Mouse (Mus musculus) forebrain, postnatal 0 days (tissue): ENCODE results near the gene Serpina7. TPM values are rescaled to one million over a fixed set of nuclear protein-coding genes. Genes with fewer than 3 reads are reported as not detected.

Source experiments
- ATAC-seq: fragments of 200-750 bp; cut with Nextera tagmentation; 2 replicates; pipeline ENCODE4 v1.8.0; 2017; ENCODE audit warnings: mild to moderate bottlenecking, moderate library complexity
- DNase-seq: peaks from one replicate; pipeline ENCODE4 v3.0.0-alpha.2; 2015
- H3K27ac ChIP-seq: fragments of 300-500 bp; sonication (generic); 2 replicates; pipeline ENCODE4 v1.5.1; 2014; ENCODE audit warnings: low read depth, mild to moderate bottlenecking, antibody characterized with exemption, low read length, moderate library complexity, mixed read lengths
- H3K27me3 ChIP-seq: fragments of 300-500 bp; sonication (generic); 2 replicates; pipeline ENCODE4 v1.6.1; 2014; ENCODE audit warnings: mild to moderate bottlenecking, low read length, mixed read lengths; ENCODE audit not compliant: insufficient read depth
- H3K36me3 ChIP-seq: fragments of 300-500 bp; sonication (generic); 2 replicates; pipeline ENCODE4 v1.6.1; 2014; ENCODE audit warnings: mild to moderate bottlenecking, moderate library complexity; ENCODE audit not compliant: insufficient read depth
- H3K4me1 ChIP-seq: fragments of 300-500 bp; sonication (generic); 2 replicates; pipeline ENCODE4 v1.6.1; 2014; ENCODE audit warnings: antibody characterized with exemption; ENCODE audit not compliant: insufficient read depth
- H3K4me2 ChIP-seq: fragments of 300-500 bp; sonication (generic); 2 replicates; pipeline ENCODE4 v1.6.1; 2014; ENCODE audit warnings: low read depth, mild to moderate bottlenecking, moderate library complexity
- H3K4me3 ChIP-seq: fragments of 300-500 bp; sonication (generic); 2 replicates; pipeline ENCODE4 v1.5.1; 2014; ENCODE audit warnings: low read depth, low read length, mixed read lengths
- H3K9ac ChIP-seq: fragments of 300-500 bp; sonication (generic); 2 replicates; pipeline ENCODE4 v1.6.1; 2014; ENCODE audit warnings: mild to moderate bottlenecking
- H3K9me3 ChIP-seq: fragments of 300-500 bp; sonication (generic); 2 replicates; pipeline ENCODE4 v1.6.1; 2016; ENCODE audit warnings: low read length
- CTCF ChIP-seq: sonication (generic); IDR thresholded peaks from 2 replicates; pipeline ENCODE4 v1.5.1; 2016; ENCODE audit warnings: antibody characterized with exemption, control low read depth, low read depth
- WGBS: fragments of 180-500 bp; shearing (Covaris S2); extraction: QIAGEN DNeasy Blood & Tissue Kit; methylation state at CpG from one replicate; pipeline ENCODE4 v1.1.7; 2014; 5-methylcytosine and 5-hydroxymethylcytosine counted together
- polyA plus RNA-seq: library from polyadenylated mRNA; unstranded; fragments of >200 nt; fragmentation: Nextera tagmentation; extraction: Ambion mirVana; gene quantifications from 2 replicates; pipeline ENCODE4 v1.2.1, GENCODE M21; 2015
- total RNA-seq: library from RNA; depleted of rRNA; stranded (reverse); fragments of >200 nt; gene quantifications from 2 replicates; pipeline ENCODE4 v1.2.3, GENCODE M21; 2014; rRNA removed

The Serpina7 gene
- total and polyA plus RNA-seq, 2 experiments from 2014 or later: 0.10 TPM; not detected in 1

DNA sequence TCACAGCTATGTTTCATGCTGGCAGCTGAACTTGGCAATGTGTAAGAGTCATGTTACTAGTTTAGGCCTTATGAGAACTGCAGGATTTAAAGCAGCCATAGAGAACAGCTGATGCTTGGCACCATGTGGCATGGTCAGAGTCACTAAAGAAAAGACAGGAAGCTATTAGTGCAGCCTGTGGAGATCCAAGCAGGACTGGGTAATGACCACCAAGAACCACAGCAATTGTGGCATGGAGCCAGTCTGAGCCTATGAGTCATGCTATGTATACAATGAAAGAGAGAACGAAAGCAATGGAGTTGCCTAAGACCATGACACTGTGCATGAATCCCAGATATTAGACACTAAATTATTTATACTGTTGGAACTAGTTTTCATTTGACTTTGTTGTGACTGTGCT lies 33.1 kb downstream of the Serpina7 start:
- Histone ChIP-seq H3K9me3 (no peaks in the 10 kb centered on the region), H3K9ac (no peak overlapping the region), H3K4me3 (no peak overlapping the region), H3K27ac (no peak overlapping the region), H3K4me2 (no peak overlapping the region), H3K36me3 (no peaks in the 10 kb centered on the region), H3K27me3 (no peaks in the 10 kb centered on the region), H3K4me1 (no peaks in the 10 kb centered on the region)
- no peak for TF ChIP-seq CTCF
- no peak for DNase-seq
- no peak for ATAC-seq
- 74% methylated on average over 1 of the region's 1 CpGs for WGBS

GRCm38 (mm10) chrX:139041148-139041547 lies 43.9 kb downstream of the Serpina7 start:
- WGBS: 79% methylated on average over 1 of the region's 1 CpGs
- DNase-seq: no peak

GRCm38 (mm10) chrX:139039314-139039713 lies 45.7 kb downstream of the Serpina7 start:
- ATAC-seq: no peak

More at GRCm38 (mm10) chrX:139041148-139041547, 43.9 kb downstream of the Serpina7 start:
- H3K4me1 ChIP-seq: no peaks in the 10 kb centered on the region
- H3K9me3 ChIP-seq: no peaks in the 10 kb centered on the region
- H3K27me3 ChIP-seq: no peaks in the 10 kb centered on the region
- H3K27ac ChIP-seq: no peak overlapping the region
- no peak overlapping the region for H3K4me2 ChIP-seq
- TF ChIP-seq CTCF: no peak
- no peak for ATAC-seq
- H3K9ac ChIP-seq: no peak overlapping the region
- no peaks in the 10 kb centered on the region for H3K36me3 ChIP-seq
- H3K4me3 ChIP-seq: no peak overlapping the region

DNA sequence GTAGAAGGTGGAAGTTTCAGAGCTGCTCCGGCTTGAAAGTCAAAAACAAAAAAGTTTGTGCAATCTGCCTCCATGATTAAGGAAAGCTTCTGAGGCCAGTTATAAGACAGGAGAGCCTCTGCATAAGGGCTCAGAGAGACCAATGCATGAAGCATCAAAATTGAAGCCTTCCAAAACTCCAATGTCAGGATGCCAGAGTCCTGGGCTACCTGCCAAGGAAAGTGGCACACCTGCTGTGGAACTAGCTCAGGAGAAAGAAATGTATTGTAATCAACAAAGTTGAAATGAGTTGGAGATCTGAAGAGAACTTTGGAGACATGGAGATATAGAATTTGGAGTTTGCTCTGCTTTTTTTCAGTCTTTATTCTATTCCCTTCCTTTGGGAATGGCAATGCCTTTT lies 47.4 kb downstream of the Serpina7 start:
- Histone ChIP-seq H3K4me1 (no peaks in the 10 kb centered on the region), H3K9ac (no peak overlapping the region), H3K27me3 (no peaks in the 10 kb centered on the region), H3K27ac (no peak overlapping the region), H3K36me3 (no peaks in the 10 kb centered on the region), H3K9me3 (no peaks in the 10 kb centered on the region), H3K4me3 (no peak overlapping the region), H3K4me2 (no peak overlapping the region)
- ATAC-seq: no peak
- no peak for DNase-seq
- WGBS: 82% methylated on average over 1 of the region's 1 CpGs
- no peak for TF ChIP-seq CTCF

More at GRCm38 (mm10) chrX:139039314-139039713, 45.7 kb downstream of the Serpina7 start:
- H3K4me2 ChIP-seq: no peak overlapping the region
- no peaks in the 10 kb centered on the region for H3K4me1 ChIP-seq
- no peaks in the 10 kb centered on the region for H3K36me3 ChIP-seq
- DNase-seq: no peak
- 89% methylated on average over 2 of the region's 2 CpGs for WGBS
- H3K4me3 ChIP-seq: no peak overlapping the region
- H3K27me3 ChIP-seq: no peaks in the 10 kb centered on the region
- H3K9ac ChIP-seq: no peak overlapping the region
- H3K27ac ChIP-seq: no peak overlapping the region
- no peak for TF ChIP-seq CTCF
- H3K9me3 ChIP-seq: no peaks in the 10 kb centered on the region

Other genes starting within 250 kb of the Serpina7 start
- gene Nrk, start 170.8 kb downstream of the Serpina7 start, total RNA-seq: 0.23 and 0.76 TPM in 2 replicates
- gene Nrk, start 170.8 kb downstream of the Serpina7 start, polyA plus RNA-seq: 0.13 and 0.29 TPM in 2 replicates
- gene 4930513O06Rik, start 1.0 kb upstream of the Serpina7 start, total RNA-seq: not detected in 2 replicates
- not detected in 2 replicates for gene 4930513O06Rik, start 1.0 kb upstream of the Serpina7 start, polyA plus RNA-seq
- not detected in 2 replicates for gene 4933428M09Rik, start 94.0 kb upstream of the Serpina7 start, total RNA-seq
- not detected in 2 replicates for gene 4933428M09Rik, start 94.0 kb upstream of the Serpina7 start, polyA plus RNA-seq
- 4.3 and 6.5 TPM in 2 replicates for gene Mum1l1, start 124.8 kb upstream of the Serpina7 start, total RNA-seq
- 4.9 and 5.4 TPM in 2 replicates for gene Mum1l1, start 124.8 kb upstream of the Serpina7 start, polyA plus RNA-seq
- not detected in 2 replicates for gene Trap1a, start 248.4 kb upstream of the Serpina7 start, total RNA-seq
- gene Trap1a, start 248.4 kb upstream of the Serpina7 start, polyA plus RNA-seq: not detected in 2 replicates